Mouse (Mus musculus) erythroblast, embryonic 14.5 days (primary cell): ENCODE measurements around the gene Ptprs.

Experiments used
- GATA1 ChIP-seq: IDR thresholded peaks from 2 replicates; pipeline ENCODE4 v1.6.1; 2012; ENCODE audit warnings: low read length, inconsistent platforms, mixed read lengths
- TAL1 ChIP-seq: IDR thresholded peaks from 3 replicates; pipeline ENCODE4 v1.6.1; 2012; ENCODE audit warnings: low read length, inconsistent platforms, mixed read lengths

DNA sequence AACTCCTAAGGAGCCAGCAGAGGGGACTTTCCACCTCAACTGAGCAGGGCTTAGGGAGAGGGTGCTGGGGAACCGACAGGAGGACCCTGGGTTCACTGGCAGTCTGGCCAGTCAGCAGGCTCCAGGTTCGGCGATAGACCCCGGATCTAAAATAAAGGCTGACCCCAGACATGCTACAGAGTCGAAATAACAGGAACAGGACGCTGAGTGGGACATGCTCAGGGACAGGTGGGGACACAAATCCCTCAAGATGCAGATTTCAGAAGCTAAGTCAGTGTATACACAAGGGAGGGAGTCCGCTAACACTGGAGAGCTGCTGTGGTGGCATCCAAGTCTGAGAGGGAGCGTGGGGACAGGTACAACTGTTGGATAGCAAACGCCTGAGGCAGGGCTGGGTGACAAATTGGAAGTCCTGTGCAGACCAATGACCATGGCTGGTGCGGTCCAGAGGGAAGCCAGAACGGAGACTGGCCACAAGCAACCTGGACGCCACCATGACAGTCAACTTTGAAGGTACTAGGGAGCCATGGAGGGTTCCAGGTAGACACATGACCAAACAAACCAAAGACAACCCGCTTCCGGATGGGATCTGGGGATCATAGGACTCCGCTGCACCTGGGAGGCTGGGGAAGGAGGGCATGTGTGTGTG, 30.3 kb upstream of the Ptprs start:
- TF ChIP-seq TAL1 (no peak), GATA1 (no peak)
